Mouse (Mus musculus): ENCODE data around the gene Gm17660. TPM values are rescaled to one million over a fixed set of nuclear protein-coding genes. Genes with fewer than 3 reads are reported as not detected.

Gm17660 gene
- polyA plus RNA-seq, 1 experiment from 2014 or later: not detected

DNA sequence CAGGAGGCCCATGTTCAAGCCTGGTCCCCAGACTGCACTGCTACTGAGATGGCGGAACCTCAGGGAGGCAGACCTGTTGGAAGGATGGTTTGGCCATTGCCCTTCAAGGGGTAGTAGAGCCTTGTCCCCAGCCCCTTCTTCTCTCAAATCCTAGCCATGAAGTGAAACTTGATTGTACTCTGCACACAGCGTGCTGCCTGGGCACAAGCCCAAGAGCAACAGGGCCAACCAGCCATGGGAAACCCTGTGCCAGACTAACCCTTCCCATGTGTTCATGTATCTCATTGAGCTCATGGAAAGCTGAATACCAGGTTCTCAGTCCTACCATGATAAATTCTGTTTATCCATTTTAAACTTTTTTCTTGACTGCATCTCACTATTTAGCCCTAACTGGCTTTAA, 34.5 kb downstream of the Gm17660 start:
- ATAC-seq (ENCODE audit: insufficient read depth, low FRiP score, low TSS enrichment) (no peak), DNase-seq (ENCODE audit: low spot score) (no peak)

DNA sequence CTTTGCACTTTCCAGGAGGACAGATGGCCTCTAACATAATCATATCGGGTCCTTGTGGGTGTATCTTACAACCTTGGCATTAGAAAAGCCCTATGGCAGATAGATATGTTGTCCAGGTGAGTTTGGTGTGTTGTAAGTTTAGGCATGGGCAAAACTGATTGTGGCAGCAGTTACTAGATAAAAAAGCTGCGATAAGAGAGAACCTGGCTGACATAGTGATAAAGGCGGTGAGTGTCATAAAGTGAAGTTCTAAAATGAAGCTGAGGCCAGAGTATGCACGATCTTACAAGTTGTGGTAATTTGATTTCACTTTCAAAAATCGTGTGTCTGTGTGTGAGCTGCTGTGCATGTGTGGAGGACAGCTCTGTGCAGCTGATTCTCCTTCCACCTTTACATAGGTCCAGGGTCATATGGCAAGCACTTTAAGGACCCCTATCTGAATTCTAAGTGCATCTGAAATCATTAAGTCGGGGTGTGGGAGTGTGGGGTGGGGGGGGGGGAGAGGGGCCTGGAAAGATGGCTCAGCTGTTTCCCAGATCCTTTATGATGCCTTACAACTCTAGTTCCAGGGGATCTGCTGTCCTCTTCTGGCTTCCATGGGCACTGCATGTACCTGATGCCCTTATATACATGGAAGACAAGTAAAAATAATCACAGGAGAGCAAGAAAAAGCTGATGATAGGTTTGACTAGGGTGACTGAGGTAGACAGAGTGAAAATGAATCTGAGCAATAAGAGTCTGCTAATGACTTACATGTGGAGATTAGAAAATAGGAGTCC, 38.1 kb downstream of the Gm17660 start:
- 71% methylated on average over 6 of the region's 6 CpGs for WGBS
- DNase-seq (ENCODE audit: low spot score) (peak; percentile 55), ATAC-seq (ENCODE audit: insufficient read depth, low FRiP score, low TSS enrichment) (no peak; the same call in 1 of the 2 replicates)
- no peak overlapping the region for H3K4me3 ChIP-seq (ENCODE audit: low read depth, low read length)
- no peaks in the 10 kb centered on the region for H3K9me3 ChIP-seq (ENCODE audit: control insufficient read depth, low read length)
- H3K27me3 ChIP-seq (ENCODE audit: control insufficient read depth, insufficient read depth, low read length): no peaks in the 10 kb centered on the region
- no peak overlapping the region for H3K4me2 ChIP-seq (ENCODE audit: low read depth)
- no peak overlapping the region for H3K9ac ChIP-seq (ENCODE audit: low read length)
- H3K27ac ChIP-seq (ENCODE audit: low read depth, low read length): no peak overlapping the region
- H3K36me3 ChIP-seq (ENCODE audit: control insufficient read depth, insufficient read depth, low read length): no peaks in the 10 kb centered on the region
- no peaks in the 10 kb centered on the region for H3K4me1 ChIP-seq (ENCODE audit: control insufficient read depth, insufficient read depth, low read length)

More for the DNA sequence above, 34.5 kb downstream of the Gm17660 start:
- H3K4me3 ChIP-seq (ENCODE audit: low read depth, low read length): no peak overlapping the region
- no peaks in the 10 kb centered on the region for H3K36me3 ChIP-seq (ENCODE audit: control insufficient read depth, insufficient read depth, low read length)
- H3K9me3 ChIP-seq (ENCODE audit: control insufficient read depth, low read length): no peaks in the 10 kb centered on the region
- peaks cover 2% of the 10 kb centered on the region; the same call in 1 of the 2 replicates for H3K4me1 ChIP-seq (ENCODE audit: control insufficient read depth, insufficient read depth, low read length)
- no peak overlapping the region for H3K27ac ChIP-seq (ENCODE audit: low read depth, low read length)
- WGBS: 90% methylated on average over 2 of the region's 2 CpGs
- no peak overlapping the region for H3K9ac ChIP-seq (ENCODE audit: low read length)
- no peaks in the 10 kb centered on the region for H3K27me3 ChIP-seq (ENCODE audit: control insufficient read depth, insufficient read depth, low read length)
- H3K4me2 ChIP-seq (ENCODE audit: low read depth): no peak overlapping the region

- Histone ChIP-seq H3K4me2 (ENCODE audit: low read depth) (no peak overlapping the region), H3K36me3 (ENCODE audit: control insufficient read depth, insufficient read depth, low read length) (no peaks in the 10 kb centered on the region), H3K9ac (ENCODE audit: low read length) (no peak overlapping the region), H3K4me1 (ENCODE audit: control insufficient read depth, insufficient read depth, low read length) (no peaks in the 10 kb centered on the region), H3K27me3 (ENCODE audit: control insufficient read depth, insufficient read depth, low read length) (no peaks in the 10 kb centered on the region), H3K9me3 (ENCODE audit: control insufficient read depth, low read length) (no peaks in the 10 kb centered on the region), H3K4me3 (ENCODE audit: low read depth, low read length) (no peak overlapping the region), H3K27ac (ENCODE audit: low read depth, low read length) (no peak overlapping the region)
- 93% methylated on average over 1 of the region's 1 CpGs for WGBS
- DNase-seq (ENCODE audit: low spot score): no peak
- ATAC-seq (ENCODE audit: insufficient read depth, low FRiP score, low TSS enrichment): no peak
Measured at GRCm38 (mm10) chr5:104036686-104037085, 40.7 kb downstream of the Gm17660 start.

DNA sequence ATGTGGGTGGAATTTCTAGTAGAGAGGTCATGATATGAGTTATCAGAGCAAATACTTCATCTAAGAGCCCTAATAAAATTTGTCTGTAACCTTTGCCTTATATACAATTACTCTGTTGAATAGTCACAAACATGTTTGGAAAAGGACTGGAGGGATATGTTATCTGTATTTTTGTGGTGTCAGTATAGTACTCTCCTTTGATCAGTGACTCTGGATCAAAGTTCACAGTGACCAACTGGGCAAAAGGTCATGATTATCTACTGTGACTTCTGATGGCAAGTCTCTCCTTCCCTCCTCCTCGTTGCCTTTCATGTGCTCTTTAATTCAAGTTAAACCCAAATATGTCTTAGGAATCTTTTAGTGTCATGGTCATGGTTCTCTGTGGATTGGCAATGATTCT, 41.6 kb downstream of the Gm17660 start:
- no peaks in the 10 kb centered on the region for H3K27me3 ChIP-seq (ENCODE audit: control insufficient read depth, insufficient read depth, low read length)
- H3K9ac ChIP-seq (ENCODE audit: low read length): no peak overlapping the region
- no peaks in the 10 kb centered on the region for H3K9me3 ChIP-seq (ENCODE audit: control insufficient read depth, low read length)
- H3K4me3 ChIP-seq (ENCODE audit: low read depth, low read length): no peak overlapping the region
- no peak for DNase-seq (ENCODE audit: low spot score)
- 75% methylated on average over 1 of the region's 1 CpGs for WGBS
- ATAC-seq (ENCODE audit: insufficient read depth, low FRiP score, low TSS enrichment): no peak
- no peaks in the 10 kb centered on the region for H3K4me1 ChIP-seq (ENCODE audit: control insufficient read depth, insufficient read depth, low read length)
- H3K4me2 ChIP-seq (ENCODE audit: low read depth): no peak overlapping the region
- H3K36me3 ChIP-seq (ENCODE audit: control insufficient read depth, insufficient read depth, low read length): no peaks in the 10 kb centered on the region
- no peak overlapping the region for H3K27ac ChIP-seq (ENCODE audit: low read depth, low read length)

DNA sequence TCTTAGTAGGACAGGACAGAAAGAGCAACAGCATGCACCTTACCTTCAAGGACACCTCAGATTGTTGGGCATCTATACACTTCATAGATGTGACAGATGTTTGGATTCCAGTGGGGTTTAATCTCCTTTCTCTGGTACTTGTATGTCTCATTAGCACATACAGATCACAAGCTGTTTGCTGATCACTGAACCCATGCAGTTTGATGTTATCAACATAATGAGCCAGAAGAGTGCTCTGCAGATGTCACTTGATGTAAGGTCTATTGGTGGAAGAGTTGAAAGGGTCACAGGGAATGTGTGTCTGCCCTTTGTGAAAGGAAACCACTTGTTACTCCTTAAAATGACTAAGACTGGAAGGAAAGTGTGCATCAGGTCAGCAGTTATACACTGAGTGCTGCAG, 42.3 kb downstream of the Gm17660 start:
- no peak for ATAC-seq (ENCODE audit: insufficient read depth, low FRiP score, low TSS enrichment)
- H3K4me2 ChIP-seq (ENCODE audit: low read depth): no peak overlapping the region
- no peak overlapping the region for H3K27ac ChIP-seq (ENCODE audit: low read depth, low read length)
- no peaks in the 10 kb centered on the region for H3K4me1 ChIP-seq (ENCODE audit: control insufficient read depth, insufficient read depth, low read length)
- H3K9me3 ChIP-seq (ENCODE audit: control insufficient read depth, low read length): no peaks in the 10 kb centered on the region
- no peak for DNase-seq (ENCODE audit: low spot score)
- no peak overlapping the region for H3K9ac ChIP-seq (ENCODE audit: low read length)
- no peaks in the 10 kb centered on the region for H3K36me3 ChIP-seq (ENCODE audit: control insufficient read depth, insufficient read depth, low read length)
- H3K27me3 ChIP-seq (ENCODE audit: control insufficient read depth, insufficient read depth, low read length): no peaks in the 10 kb centered on the region
- H3K4me3 ChIP-seq (ENCODE audit: low read depth, low read length): no peak overlapping the region

- no peak overlapping the region for H3K4me3 ChIP-seq (ENCODE audit: low read depth, low read length)
- no peak overlapping the region for H3K27ac ChIP-seq (ENCODE audit: low read depth, low read length)
- H3K27me3 ChIP-seq (ENCODE audit: control insufficient read depth, insufficient read depth, low read length): no peaks in the 10 kb centered on the region
- no peaks in the 10 kb centered on the region for H3K4me1 ChIP-seq (ENCODE audit: control insufficient read depth, insufficient read depth, low read length)
- WGBS: 89% methylated on average over 2 of the region's 2 CpGs
- no peaks in the 10 kb centered on the region for H3K9me3 ChIP-seq (ENCODE audit: control insufficient read depth, low read length)
- H3K9ac ChIP-seq (ENCODE audit: low read length): no peak overlapping the region
- no peak for ATAC-seq (ENCODE audit: insufficient read depth, low FRiP score, low TSS enrichment)
- no peak for DNase-seq (ENCODE audit: low spot score)
- H3K4me2 ChIP-seq (ENCODE audit: low read depth): no peak overlapping the region
- no peaks in the 10 kb centered on the region for H3K36me3 ChIP-seq (ENCODE audit: control insufficient read depth, insufficient read depth, low read length)
Measured at GRCm38 (mm10) chr5:104032434-104033097, 44.8 kb downstream of the Gm17660 start.

- no peaks in the 10 kb centered on the region for H3K4me1 ChIP-seq (ENCODE audit: control insufficient read depth, insufficient read depth, low read length)
- H3K36me3 ChIP-seq (ENCODE audit: control insufficient read depth, insufficient read depth, low read length): no peaks in the 10 kb centered on the region
- H3K27me3 ChIP-seq (ENCODE audit: control insufficient read depth, insufficient read depth, low read length): no peaks in the 10 kb centered on the region
- H3K27ac ChIP-seq (ENCODE audit: low read depth, low read length): no peak overlapping the region
- ATAC-seq (ENCODE audit: insufficient read depth, low FRiP score, low TSS enrichment): no peak
- WGBS: 45% methylated on average over 17 of the region's 17 CpGs
- no peak overlapping the region for H3K4me3 ChIP-seq (ENCODE audit: low read depth, low read length)
- no peak for DNase-seq (ENCODE audit: low spot score)
- H3K4me2 ChIP-seq (ENCODE audit: low read depth): no peak overlapping the region
- no peak overlapping the region for H3K9ac ChIP-seq (ENCODE audit: low read length)
- H3K9me3 ChIP-seq (ENCODE audit: control insufficient read depth, low read length): no peaks in the 10 kb centered on the region
Measured at GRCm38 (mm10) chr5:104025245-104025854, 52.1 kb downstream of the Gm17660 start.

DNA sequence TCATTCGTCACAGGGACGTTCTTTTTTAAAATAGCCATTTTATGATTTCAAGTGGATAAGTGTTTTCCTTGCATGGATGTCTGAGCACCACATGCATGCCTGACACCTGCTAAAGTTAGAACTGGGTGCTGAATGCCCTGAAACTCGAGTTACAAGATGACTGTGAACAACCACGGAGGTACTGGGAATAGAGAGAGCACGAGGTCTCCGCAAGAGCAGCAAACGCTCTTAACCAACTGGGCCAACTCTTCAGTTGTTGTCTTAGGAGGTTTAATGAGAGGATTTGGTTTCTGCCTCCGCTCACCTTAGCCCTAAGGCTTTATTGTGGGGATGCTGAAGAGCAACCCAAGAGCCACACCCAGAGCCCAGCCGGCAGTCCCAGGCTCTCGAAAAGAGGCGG, 52.6 kb downstream of the Gm17660 start:
- no peak for DNase-seq (ENCODE audit: low spot score)
- WGBS: 74% methylated on average over 11 of the region's 11 CpGs
- Histone ChIP-seq H3K27ac (ENCODE audit: low read depth, low read length) (no peak overlapping the region), H3K4me1 (ENCODE audit: control insufficient read depth, insufficient read depth, low read length) (no peaks in the 10 kb centered on the region), H3K4me3 (ENCODE audit: low read depth, low read length) (no peak overlapping the region), H3K9me3 (ENCODE audit: control insufficient read depth, low read length) (no peaks in the 10 kb centered on the region), H3K4me2 (ENCODE audit: low read depth) (no peak overlapping the region), H3K36me3 (ENCODE audit: control insufficient read depth, insufficient read depth, low read length) (no peaks in the 10 kb centered on the region), H3K27me3 (ENCODE audit: control insufficient read depth, insufficient read depth, low read length) (no peaks in the 10 kb centered on the region), H3K9ac (ENCODE audit: low read length) (no peak overlapping the region)
- no peak for ATAC-seq (ENCODE audit: insufficient read depth, low FRiP score, low TSS enrichment)

Data from neural tube, embryonic 11.5 days (tissue).